Mouse (Mus musculus): Measurements from ENCODE around the gene Map2k6.

- no peak for TF ChIP-seq POLR2A (IDR thresholded peaks at IDR 0.05; ENCODE audit: extremely low read depth, insufficient read depth, low read length)
- TF ChIP-seq CTCF (IDR thresholded peaks at IDR 0.05; ENCODE audit: extremely low read depth, insufficient read depth, low read length) = no peak
Observed at GRCm38 (mm10) chr11:110481406-110481805, 82.5 kb downstream of the Map2k6 start.
